Mouse (Mus musculus): Measurements from ENCODE around the gene Ankrd24.

- TF ChIP-seq POLR2A (IDR thresholded peaks at IDR 0.05; ENCODE audit: insufficient read depth, low read depth, low read length) (no peak), EP300 (IDR thresholded peaks at IDR 0.05; ENCODE audit: insufficient read depth, low read depth, low read length) (no peak), CTCF (IDR thresholded peaks at IDR 0.05) (no peak)
These were observed 22.7 kb upstream of the Ankrd24 start for GRCm38 (mm10) chr10:81605666-81605973.
